Mouse (Mus musculus) G1E (cell line): Measurements from ENCODE around the gene B3gnt7.

ENCODE experiments used
- CTCF ChIP-seq: IDR thresholded peaks from 2 replicates; pipeline ENCODE4 v1.5.1; 2012; ENCODE audit warnings: low read depth, low read length, inconsistent platforms, mixed read lengths
- POLR2AphosphoS5 ChIP-seq: IDR thresholded peaks from 2 replicates; pipeline ENCODE4 v1.6.1; 2012; ENCODE audit warnings: low read depth, low read length, inconsistent platforms; ENCODE audit not compliant: insufficient replicate concordance
- TAL1 ChIP-seq: conservative IDR thresholded peaks from 2 replicates; pipeline ENCODE4 v1.6.1; 2012; ENCODE audit warnings: low read depth, low read length, inconsistent platforms, mixed read lengths

GRCm38 (mm10) chr1:86313096-86313771, 10.6 kb downstream of the B3gnt7 start:
- TF ChIP-seq CTCF = no peak
- TF ChIP-seq POLR2AphosphoS5 = no peak
- TF ChIP-seq TAL1 = no peak
